Mouse (Mus musculus) ovary, postnatal 36 days (tissue): ENCODE data around the gene Pkdcc.

Source experiments
- DNase-seq: peaks from one replicate; pipeline ENCODE4 v3.0.0; 2022; ENCODE audit warnings: low spot score, mixed read lengths

Pkdcc gene

GRCm38 (mm10) chr17:83247176-83247575 is 32.1 kb downstream of the Pkdcc start:
- no peak for DNase-seq

GRCm38 (mm10) chr17:83248467-83248866 is 33.4 kb downstream of the Pkdcc start:
- DNase-seq: no peak

- no peak for DNase-seq
Observed at GRCm38 (mm10) chr17:83250903-83251526, 35.9 kb downstream of the Pkdcc start.

- no peak for DNase-seq
Observed at GRCm38 (mm10) chr17:83253051-83253649, 38.1 kb downstream of the Pkdcc start.

- DNase-seq: peak; percentile 39
Observed at GRCm38 (mm10) chr17:83267202-83268128, 52.4 kb downstream of the Pkdcc start.

- peak; percentile 81 for DNase-seq
Observed at GRCm38 (mm10) chr17:83271509-83271908, 56.4 kb downstream of the Pkdcc start.

- no peak for DNase-seq
Observed at GRCm38 (mm10) chr17:83272641-83273040, 57.5 kb downstream of the Pkdcc start.

GRCm38 (mm10) chr17:83273636-83274035 is 58.5 kb downstream of the Pkdcc start:
- DNase-seq: no peak

GRCm38 (mm10) chr17:83274101-83274500 is 59.0 kb downstream of the Pkdcc start:
- no peak for DNase-seq
